Mouse (Mus musculus): ENCODE measurements at regions not wholly inside any gene's neighbourhood (a gene's known extent, or its start where the extent isn't known, plus 50 kb on each side); places are given as distances from the start of the nearest gene placed in this dataset.

- Histone ChIP-seq H3K27ac (no peak overlapping the region), H3K4me1 (ENCODE audit: insufficient read depth, low read length) (no peaks in the 10 kb centered on the region), H3K27me3 (ENCODE audit: insufficient read depth, low read length) (no peaks in the 10 kb centered on the region), H3K9ac (replicated peaks; ENCODE audit: low read length) (no peak overlapping the region), H3K36me3 (ENCODE audit: insufficient read depth, low read length) (no peaks in the 10 kb centered on the region), H3K9me3 (ENCODE audit: low read length) (no peaks in the 10 kb centered on the region), H3K4me3 (ENCODE audit: low read length) (no peak overlapping the region), H3K4me2 (ENCODE audit: low read depth, low read length) (no peak overlapping the region)
- 51% methylated on average over 3 of the region's 3 CpGs for WGBS
- ATAC-seq (no peak), DNase-seq (ENCODE audit: low spot score) (peak; percentile 51)
- TF ChIP-seq CTCF (IDR thresholded peaks at IDR 0.05; ENCODE audit: low read depth), result no peak
Observed at GRCm38 (mm10) chr3:17201773-17202172, 746.4 kb upstream of the Cypt12 start.

GRCm38 (mm10) chr3:17214031-17214430 is 734.2 kb upstream of the Cypt12 start:
- Histone ChIP-seq H3K4me3 (ENCODE audit: low read length) (no peak overlapping the region), H3K9ac (replicated peaks; ENCODE audit: low read length) (no peak overlapping the region), H3K4me1 (ENCODE audit: insufficient read depth, low read length) (no peaks in the 10 kb centered on the region), H3K27ac (no peak overlapping the region), H3K4me2 (ENCODE audit: low read depth, low read length) (no peak overlapping the region), H3K9me3 (ENCODE audit: low read length) (no peaks in the 10 kb centered on the region), H3K27me3 (ENCODE audit: insufficient read depth, low read length) (no peaks in the 10 kb centered on the region), H3K36me3 (ENCODE audit: insufficient read depth, low read length) (no peaks in the 10 kb centered on the region)
- TF ChIP-seq CTCF (IDR thresholded peaks at IDR 0.05; ENCODE audit: low read depth), result no peak
- ATAC-seq, result no peak
- no peak for DNase-seq (ENCODE audit: low spot score)
- WGBS, result 51% methylated on average over 3 of the region's 3 CpGs

DNA sequence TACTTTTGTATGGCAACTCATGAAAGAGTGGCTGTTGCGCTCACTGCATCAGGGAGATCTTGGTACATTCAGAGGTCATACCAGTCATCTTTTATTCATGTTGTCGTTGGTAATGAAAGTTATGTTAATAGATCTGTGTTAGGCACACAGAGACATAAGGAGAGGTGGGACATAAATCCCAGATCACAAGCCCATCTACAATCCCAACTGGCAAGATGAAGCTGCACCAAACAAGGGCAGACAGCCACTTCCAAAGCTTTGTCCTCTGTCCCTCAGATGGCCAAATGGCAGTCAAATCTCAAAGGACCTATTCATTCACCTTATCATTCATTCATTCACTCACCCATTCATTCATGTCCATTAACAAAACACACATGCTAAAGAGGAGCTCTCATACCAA is 731.4 kb upstream of the Cypt12 start:
- DNase-seq (ENCODE audit: low spot score) (no peak), ATAC-seq (no peak)
- H3K4me2 ChIP-seq (ENCODE audit: low read depth, low read length), result no peak overlapping the region
- H3K9me3 ChIP-seq (ENCODE audit: low read length), result no peaks in the 10 kb centered on the region
- no peaks in the 10 kb centered on the region for H3K36me3 ChIP-seq (ENCODE audit: insufficient read depth, low read length)
- no peak overlapping the region for H3K27ac ChIP-seq
- H3K4me3 ChIP-seq (ENCODE audit: low read length), result no peak overlapping the region
- no peaks in the 10 kb centered on the region for H3K4me1 ChIP-seq (ENCODE audit: insufficient read depth, low read length)
- 57% methylated on average over 2 of the region's 2 CpGs for WGBS
- no peak for TF ChIP-seq CTCF (IDR thresholded peaks at IDR 0.05; ENCODE audit: low read depth)
- H3K9ac ChIP-seq (replicated peaks; ENCODE audit: low read length), result no peak overlapping the region
- no peaks in the 10 kb centered on the region for H3K27me3 ChIP-seq (ENCODE audit: insufficient read depth, low read length)

DNA sequence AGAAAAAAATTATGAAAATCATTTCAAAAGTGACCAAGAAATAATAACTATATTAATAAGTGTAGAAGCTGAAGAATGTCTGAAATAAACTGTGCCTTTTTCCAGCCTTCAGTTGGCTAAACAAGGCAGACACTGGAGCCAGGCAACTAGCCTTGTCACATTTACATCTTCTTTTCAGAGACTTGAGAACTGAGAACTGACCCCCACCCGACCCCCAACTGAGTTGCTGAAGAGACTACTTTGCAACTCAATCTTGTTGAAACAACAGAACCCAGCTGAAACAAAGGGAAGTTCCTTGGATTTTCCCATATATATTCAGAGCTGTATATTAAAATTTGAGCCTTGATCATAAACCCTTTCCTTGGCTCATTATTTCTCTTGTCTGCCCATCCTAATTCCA is 709.8 kb upstream of the Cypt12 start:
- no peak overlapping the region for H3K4me2 ChIP-seq (ENCODE audit: low read depth, low read length)
- no peak overlapping the region for H3K9ac ChIP-seq (replicated peaks; ENCODE audit: low read length)
- DNase-seq (ENCODE audit: low spot score), result no peak
- 9% methylated on average over 1 of the region's 1 CpGs for WGBS
- H3K9me3 ChIP-seq (ENCODE audit: low read length), result no peaks in the 10 kb centered on the region
- no peak for TF ChIP-seq CTCF (IDR thresholded peaks at IDR 0.05; ENCODE audit: low read depth)
- H3K27ac ChIP-seq, result no peak overlapping the region
- H3K4me3 ChIP-seq (ENCODE audit: low read length), result no peak overlapping the region
- ATAC-seq, result no peak
- H3K27me3 ChIP-seq (ENCODE audit: insufficient read depth, low read length), result no peaks in the 10 kb centered on the region
- no peaks in the 10 kb centered on the region for H3K4me1 ChIP-seq (ENCODE audit: insufficient read depth, low read length)
- H3K36me3 ChIP-seq (ENCODE audit: insufficient read depth, low read length), result no peaks in the 10 kb centered on the region

GRCm38 (mm10) chr3:17258397-17258796 is 689.8 kb upstream of the Cypt12 start:
- no peaks in the 10 kb centered on the region for H3K36me3 ChIP-seq (ENCODE audit: insufficient read depth, low read length)
- H3K27me3 ChIP-seq (ENCODE audit: insufficient read depth, low read length), result no peaks in the 10 kb centered on the region
- no peak overlapping the region for H3K9ac ChIP-seq (replicated peaks; ENCODE audit: low read length)
- ATAC-seq, result no peak
- H3K4me2 ChIP-seq (ENCODE audit: low read depth, low read length), result no peak overlapping the region
- no peaks in the 10 kb centered on the region for H3K9me3 ChIP-seq (ENCODE audit: low read length)
- DNase-seq (ENCODE audit: low spot score), result no peak
- TF ChIP-seq CTCF (IDR thresholded peaks at IDR 0.05; ENCODE audit: low read depth), result no peak
- no peak overlapping the region for H3K27ac ChIP-seq
- no peak overlapping the region for H3K4me3 ChIP-seq (ENCODE audit: low read length)
- H3K4me1 ChIP-seq (ENCODE audit: insufficient read depth, low read length), result no peaks in the 10 kb centered on the region

GRCm38 (mm10) chr3:17259093-17259492 is 689.1 kb upstream of the Cypt12 start:
- DNase-seq (ENCODE audit: low spot score) (no peak), ATAC-seq (no peak)
- no peaks in the 10 kb centered on the region for H3K4me1 ChIP-seq (ENCODE audit: insufficient read depth, low read length)
- no peaks in the 10 kb centered on the region for H3K27me3 ChIP-seq (ENCODE audit: insufficient read depth, low read length)
- H3K4me2 ChIP-seq (ENCODE audit: low read depth, low read length), result no peak overlapping the region
- H3K4me3 ChIP-seq (ENCODE audit: low read length), result no peak overlapping the region
- no peaks in the 10 kb centered on the region for H3K36me3 ChIP-seq (ENCODE audit: insufficient read depth, low read length)
- H3K27ac ChIP-seq, result no peak overlapping the region
- 76% methylated on average over 3 of the region's 3 CpGs for WGBS
- no peaks in the 10 kb centered on the region for H3K9me3 ChIP-seq (ENCODE audit: low read length)
- no peak for TF ChIP-seq CTCF (IDR thresholded peaks at IDR 0.05; ENCODE audit: low read depth)
- H3K9ac ChIP-seq (replicated peaks; ENCODE audit: low read length), result no peak overlapping the region

DNA sequence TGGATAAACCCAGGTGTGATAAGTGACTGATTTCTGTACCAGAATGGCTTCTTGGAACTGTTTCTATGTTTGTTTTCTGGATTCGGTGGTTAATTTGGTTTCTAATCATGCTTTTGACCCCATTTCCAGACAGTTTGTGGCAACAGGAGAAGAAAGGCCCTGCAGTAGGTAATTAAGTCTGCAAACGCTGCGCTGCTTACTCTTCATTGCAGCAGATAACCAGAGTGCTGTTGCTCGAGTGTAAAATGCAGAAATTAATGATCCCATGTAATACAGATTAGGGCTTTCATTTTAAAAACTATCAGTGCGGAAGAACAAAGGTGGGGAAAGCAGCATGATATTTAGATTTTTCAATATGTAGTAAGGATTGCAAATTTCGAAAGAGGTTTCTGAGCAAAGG is 667.0 kb upstream of the Cypt12 start:
- H3K4me3 ChIP-seq (ENCODE audit: low read length), result no peak overlapping the region
- H3K9me3 ChIP-seq (ENCODE audit: low read length), result no peaks in the 10 kb centered on the region
- 0 out of 2 replicates have a peak overlapping the region, but pooled peaks have one; percentile 13 for H3K9ac ChIP-seq (replicated peaks; ENCODE audit: low read length)
- TF ChIP-seq CTCF (IDR thresholded peaks at IDR 0.05; ENCODE audit: low read depth), result no peak
- no peaks in the 10 kb centered on the region for H3K27me3 ChIP-seq (ENCODE audit: insufficient read depth, low read length)
- H3K27ac ChIP-seq, result peak overlapping the region; percentile 20; the same call in 1 of the 2 replicates
- no peaks in the 10 kb centered on the region for H3K4me1 ChIP-seq (ENCODE audit: insufficient read depth, low read length)
- ATAC-seq, result 0 out of 2 replicates have a peak, but pooled peaks have one; percentile 38
- H3K4me2 ChIP-seq (ENCODE audit: low read depth, low read length), result no peak overlapping the region
- H3K36me3 ChIP-seq (ENCODE audit: insufficient read depth, low read length), result no peaks in the 10 kb centered on the region
- peak; percentile 45 for DNase-seq (ENCODE audit: low spot score)
- 32% methylated on average over 6 of the region's 6 CpGs for WGBS
